Mouse (Mus musculus) splenic B cell, adult 2 months (primary cell): Measurements from ENCODE around the gene Intu.

ENCODE experiments used
- DNase-seq: peaks from one replicate; pipeline ENCODE4 v3.0.0-alpha.2; 2011; ENCODE audit warnings: low read depth, low spot score
- H3K27me3 ChIP-seq: 2 replicates; pipeline ENCODE4 v1.6.1; 2012; ENCODE audit warnings: mild to moderate bottlenecking, low read length, moderate library complexity, mixed read lengths; ENCODE audit not compliant: control insufficient read depth, poor library complexity, insufficient read depth, severe bottlenecking
- H3K36me3 ChIP-seq: 2 replicates; pipeline ENCODE4 v1.6.1; 2012; ENCODE audit warnings: mild to moderate bottlenecking, low read length, moderate library complexity, mixed read lengths; ENCODE audit not compliant: control insufficient read depth, poor library complexity, insufficient read depth, severe bottlenecking

Intu gene

GRCm38 (mm10) chr3:40744836-40745660 lies 214.0 kb downstream of the Intu start:
- peak; percentile 93 for DNase-seq
- Histone ChIP-seq H3K27me3 (no peaks in the 10 kb centered on the region), H3K36me3 (no peaks in the 10 kb centered on the region)

GRCm38 (mm10) chr3:40745661-40746547 lies 214.8 kb downstream of the Intu start:
- no peaks in the 10 kb centered on the region for H3K36me3 ChIP-seq
- H3K27me3 ChIP-seq = no peaks in the 10 kb centered on the region
- DNase-seq = peak; percentile 37
